Mouse (Mus musculus): ENCODE results near the gene Trim80. TPM values are rescaled to one million over a fixed set of nuclear protein-coding genes. Genes with fewer than 3 reads are reported as not detected.
A peak's percentile ranks its signal among the peaks of the same experiment; 100 is the strongest.

Trim80 gene
- polyA plus RNA-seq, 2 experiments = 0.15 TPM; not detected in 1

DNA sequence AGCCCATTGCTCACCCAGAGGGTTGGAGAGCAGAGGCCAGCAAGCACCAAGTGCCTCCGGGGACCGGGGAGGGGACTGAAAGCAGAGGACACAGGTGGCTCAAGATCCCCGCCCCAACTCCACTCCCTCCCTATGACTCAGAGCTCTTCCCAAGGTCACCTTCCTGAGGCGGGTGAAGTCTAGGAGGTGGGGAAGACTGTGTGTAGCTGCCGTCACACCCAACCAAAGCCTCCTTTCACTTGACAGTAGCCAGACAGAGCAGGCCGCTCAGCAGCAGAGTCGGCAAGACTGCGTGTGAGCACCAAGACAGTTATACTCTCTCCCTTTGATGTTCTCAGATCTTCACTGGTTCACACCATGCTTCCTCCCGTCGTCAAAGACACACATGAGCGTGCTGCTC, 23.1 kb downstream of the Trim80 start:
- ATAC-seq (ENCODE audit: low FRiP score, low read depth) (no peak), DNase-seq (ENCODE audit: low spot score) (no peak)
- H3K4me1 ChIP-seq (ENCODE audit: control insufficient read depth, insufficient read depth, low read length) = no peaks in the 10 kb centered on the region
- H3K4me2 ChIP-seq (replicated peaks; ENCODE audit: low read depth, low read length, severe bottlenecking) = no peak overlapping the region
- WGBS = 51% methylated on average over 11 of the region's 11 CpGs
- H3K36me3 ChIP-seq (ENCODE audit: control insufficient read depth, insufficient read depth, low read length) = no peaks in the 10 kb centered on the region
- no peak overlapping the region for H3K9ac ChIP-seq (ENCODE audit: low read depth, low read length, severe bottlenecking)
- H3K27ac ChIP-seq (replicated peaks; ENCODE audit: low read depth, low read length) = no peak overlapping the region
- no peaks in the 10 kb centered on the region for H3K27me3 ChIP-seq (ENCODE audit: control insufficient read depth, insufficient read depth, low read length)
- TF ChIP-seq POLR2A (IDR thresholded peaks at IDR 0.05; ENCODE audit: borderline replicate concordance, extremely low read depth, insufficient read depth, insufficient read length) = no peak
- no peaks in the 10 kb centered on the region for H3K9me3 ChIP-seq (ENCODE audit: control insufficient read depth, low read length)
- no peak overlapping the region for H3K4me3 ChIP-seq (replicated peaks; ENCODE audit: low read length)

GRCm38 (mm10) chr11:115464851-115465250, 24.5 kb downstream of the Trim80 start:
- no peak overlapping the region for H3K9ac ChIP-seq (ENCODE audit: low read depth, low read length, severe bottlenecking)
- ATAC-seq (ENCODE audit: low FRiP score, low read depth) (no peak), DNase-seq (ENCODE audit: low spot score) (no peak)
- no peak overlapping the region for H3K4me2 ChIP-seq (replicated peaks; ENCODE audit: low read depth, low read length, severe bottlenecking)
- H3K27me3 ChIP-seq (ENCODE audit: control insufficient read depth, insufficient read depth, low read length) = no peaks in the 10 kb centered on the region
- no peak overlapping the region for H3K4me3 ChIP-seq (replicated peaks; ENCODE audit: low read length)
- H3K36me3 ChIP-seq (ENCODE audit: control insufficient read depth, insufficient read depth, low read length) = no peaks in the 10 kb centered on the region
- no peaks in the 10 kb centered on the region for H3K4me1 ChIP-seq (ENCODE audit: control insufficient read depth, insufficient read depth, low read length)
- H3K27ac ChIP-seq (replicated peaks; ENCODE audit: low read depth, low read length) = no peak overlapping the region
- no peaks in the 10 kb centered on the region for H3K9me3 ChIP-seq (ENCODE audit: control insufficient read depth, low read length)
- WGBS = 87% methylated on average over 8 of the region's 8 CpGs
- TF ChIP-seq POLR2A (IDR thresholded peaks at IDR 0.05; ENCODE audit: borderline replicate concordance, extremely low read depth, insufficient read depth, insufficient read length) = no peak

- no peaks in the 10 kb centered on the region for H3K4me1 ChIP-seq (ENCODE audit: control insufficient read depth, insufficient read depth, low read length)
- WGBS = 5% methylated on average over 4 of the region's 4 CpGs
- no peaks in the 10 kb centered on the region for H3K9me3 ChIP-seq (ENCODE audit: control insufficient read depth, low read length)
- H3K4me3 ChIP-seq (replicated peaks; ENCODE audit: low read length) = no peak overlapping the region
- DNase-seq (ENCODE audit: low spot score) (peak; percentile 64), ATAC-seq (ENCODE audit: low FRiP score, low read depth) (peak; percentile 70)
- no peak overlapping the region for H3K27ac ChIP-seq (replicated peaks; ENCODE audit: low read depth, low read length)
- H3K36me3 ChIP-seq (ENCODE audit: control insufficient read depth, insufficient read depth, low read length) = no peaks in the 10 kb centered on the region
- no peak overlapping the region for H3K9ac ChIP-seq (ENCODE audit: low read depth, low read length, severe bottlenecking)
- TF ChIP-seq POLR2A (IDR thresholded peaks at IDR 0.05; ENCODE audit: borderline replicate concordance, extremely low read depth, insufficient read depth, insufficient read length) = no peak
- H3K4me2 ChIP-seq (replicated peaks; ENCODE audit: low read depth, low read length, severe bottlenecking) = no peak overlapping the region
- no peaks in the 10 kb centered on the region for H3K27me3 ChIP-seq (ENCODE audit: control insufficient read depth, insufficient read depth, low read length)
Observed at GRCm38 (mm10) chr11:115467217-115467618, 26.9 kb downstream of the Trim80 start.

DNA sequence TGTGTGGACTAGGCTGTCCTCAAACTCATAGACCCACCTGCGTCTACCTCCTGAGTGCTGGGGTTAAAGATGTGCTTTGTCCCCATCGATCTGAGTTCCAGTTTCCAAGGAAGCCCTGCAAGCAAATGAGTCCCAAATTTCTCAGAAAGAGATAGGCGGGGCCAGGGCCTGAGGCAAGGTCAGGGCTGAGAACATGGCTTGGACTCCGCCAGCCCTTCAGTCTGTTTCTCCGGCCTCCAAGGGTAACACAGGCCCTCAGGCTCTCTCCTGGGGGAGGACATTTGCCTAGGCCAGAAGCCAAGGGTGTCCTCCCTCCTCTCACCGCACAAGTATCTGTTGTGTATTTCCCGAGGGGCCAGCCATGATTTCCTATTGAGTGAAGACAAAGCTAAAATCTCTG, 31.8 kb downstream of the Trim80 start:
- Histone ChIP-seq H3K27ac (replicated peaks; ENCODE audit: low read depth, low read length) (no peak overlapping the region), H3K4me2 (replicated peaks; ENCODE audit: low read depth, low read length, severe bottlenecking) (no peak overlapping the region), H3K9me3 (ENCODE audit: control insufficient read depth, low read length) (no peaks in the 10 kb centered on the region), H3K9ac (ENCODE audit: low read depth, low read length, severe bottlenecking) (no peak overlapping the region), H3K36me3 (ENCODE audit: control insufficient read depth, insufficient read depth, low read length) (no peaks in the 10 kb centered on the region), H3K4me1 (ENCODE audit: control insufficient read depth, insufficient read depth, low read length) (peaks cover 9% of the 10 kb centered on the region; the same call in 1 of the 2 replicates), H3K27me3 (ENCODE audit: control insufficient read depth, insufficient read depth, low read length) (no peaks in the 10 kb centered on the region), H3K4me3 (replicated peaks; ENCODE audit: low read length) (no peak overlapping the region)
- no peak for TF ChIP-seq POLR2A (IDR thresholded peaks at IDR 0.05; ENCODE audit: borderline replicate concordance, extremely low read depth, insufficient read depth, insufficient read length)
- WGBS = 87% methylated on average over 7 of the region's 7 CpGs
- DNase-seq (ENCODE audit: low spot score) (no peak), ATAC-seq (ENCODE audit: low FRiP score, low read depth) (no peak)

- DNase-seq (ENCODE audit: low spot score) (peak; percentile 97), ATAC-seq (ENCODE audit: low FRiP score, low read depth) (peak; percentile 39)
- Histone ChIP-seq H3K27ac (replicated peaks; ENCODE audit: low read depth, low read length) (peak overlapping the region; percentile 9; the same call in 1 of the 2 replicates), H3K4me3 (replicated peaks; ENCODE audit: low read length) (no peak overlapping the region), H3K4me1 (ENCODE audit: control insufficient read depth, insufficient read depth, low read length) (peaks cover 9% of the 10 kb centered on the region; the same call in 1 of the 2 replicates), H3K4me2 (replicated peaks; ENCODE audit: low read depth, low read length, severe bottlenecking) (peak overlapping the region; percentile 13), H3K27me3 (ENCODE audit: control insufficient read depth, insufficient read depth, low read length) (no peaks in the 10 kb centered on the region), H3K9ac (ENCODE audit: low read depth, low read length, severe bottlenecking) (no peak overlapping the region), H3K9me3 (ENCODE audit: control insufficient read depth, low read length) (no peaks in the 10 kb centered on the region), H3K36me3 (ENCODE audit: control insufficient read depth, insufficient read depth, low read length) (no peaks in the 10 kb centered on the region)
- WGBS = 10% methylated on average over 15 of the region's 15 CpGs
- no peak for TF ChIP-seq POLR2A (IDR thresholded peaks at IDR 0.05; ENCODE audit: borderline replicate concordance, extremely low read depth, insufficient read depth, insufficient read length)
Observed at GRCm38 (mm10) chr11:115473626-115474275, 33.4 kb downstream of the Trim80 start.

Data from limb, embryonic 14.5 days (tissue).